Mouse (Mus musculus) ES-Bruce4 (cell line): Measurements from ENCODE around the gene Tmprss9. TPM values are rescaled to one million over a fixed set of nuclear protein-coding genes. Genes with fewer than 3 reads are reported as not detected.

Experiments
- H3K27ac ChIP-seq: 2 replicates; pipeline ENCODE4 v1.5.1; 2012; ENCODE audit warnings: low read length, inconsistent platforms; ENCODE audit not compliant: insufficient read depth
- H3K27me3 ChIP-seq: 2 replicates; pipeline ENCODE4 v1.6.1; 2012; ENCODE audit warnings: mild to moderate bottlenecking, low read length, inconsistent platforms; ENCODE audit not compliant: control insufficient read depth, poor library complexity, insufficient read depth, severe bottlenecking
- H3K36me3 ChIP-seq: 2 replicates; pipeline ENCODE4 v1.6.1; 2012; ENCODE audit warnings: inconsistent platforms, mild to moderate bottlenecking, low read length, moderate library complexity; ENCODE audit not compliant: control insufficient read depth, poor library complexity, insufficient read depth, severe bottlenecking
- H3K4me1 ChIP-seq: one replicate; pipeline ENCODE4 v1.8.1; 2011; ENCODE audit warnings: low read length; ENCODE audit not compliant: control insufficient read depth, insufficient read depth
- H3K4me3 ChIP-seq: 2 replicates; pipeline ENCODE4 v1.5.1; 2011; ENCODE audit warnings: low read depth, mild to moderate bottlenecking, low read length
- H3K9ac ChIP-seq: 2 replicates; pipeline ENCODE4 v1.6.1; 2012; ENCODE audit warnings: low read depth, mild to moderate bottlenecking, inconsistent platforms; ENCODE audit not compliant: poor library complexity, severe bottlenecking
- H3K9me3 ChIP-seq: replicated peaks from 2 replicates; pipeline ENCODE4 v1.6.1; 2012; ENCODE audit warnings: mild to moderate bottlenecking, low read length, inconsistent platforms; ENCODE audit not compliant: control insufficient read depth, poor library complexity, insufficient read depth, severe bottlenecking
- CTCF ChIP-seq: IDR thresholded peaks from one replicate; pipeline ENCODE4 v1.8.1; 2011; ENCODE audit warnings: low read depth, low read length
- EP300 ChIP-seq: IDR thresholded peaks from 2 replicates; pipeline ENCODE4 v1.6.1; 2011; ENCODE audit warnings: low read depth, low read length; ENCODE audit not compliant: insufficient read depth
- POLR2A ChIP-seq: IDR thresholded peaks from one replicate; pipeline ENCODE4 v1.8.1; 2011; ENCODE audit warnings: low read length; ENCODE audit not compliant: insufficient read depth
- polyA plus RNA-seq: library from polyadenylated mRNA; stranded (reverse); fragments of >200 nt; gene quantifications from 2 replicates; pipeline ENCODE4 v1.2.4, GENCODE M21; 2011; ENCODE audit warnings: low read depth; ENCODE audit not compliant: missing spikeins, insufficient read depth, insufficient read length

Gene Tmprss9
- polyA plus RNA-seq, 1 experiment = 0.22 TPM

DNA sequence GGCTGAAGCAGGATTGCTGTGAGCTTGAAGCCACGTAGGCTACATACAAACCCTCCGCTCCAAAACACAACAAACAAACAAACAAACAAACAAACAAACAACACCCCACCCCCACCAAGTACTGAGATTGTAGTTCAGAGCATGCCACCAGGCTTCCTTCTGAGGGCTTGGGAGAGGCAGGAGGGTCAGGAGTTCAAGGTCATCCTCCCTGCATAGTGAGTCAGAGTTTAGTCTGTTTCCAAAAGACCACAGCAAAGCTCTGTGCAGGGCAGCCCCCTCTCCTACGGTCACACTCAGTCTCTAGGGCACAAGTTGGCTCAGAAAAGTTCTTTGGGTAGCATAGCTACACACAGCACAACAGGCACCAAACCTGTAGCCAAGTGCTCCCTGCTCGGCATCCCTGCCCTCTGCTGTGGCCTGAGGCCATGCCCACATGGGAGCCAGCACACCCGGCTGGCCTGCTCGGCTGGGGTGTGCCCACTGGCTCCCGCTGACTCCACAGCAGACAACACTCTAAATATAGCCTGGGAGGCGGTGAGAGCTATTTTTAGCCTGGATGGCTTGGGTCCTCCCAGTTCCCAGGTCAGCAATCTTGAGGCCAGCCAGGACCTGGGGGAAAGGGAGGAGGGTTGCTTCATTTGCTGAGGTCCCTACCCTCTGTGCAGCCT, 68.8 kb downstream of the Tmprss9 start:
- Histone ChIP-seq H3K9ac (0 out of 2 replicates have a peak overlapping the region, but pooled peaks have one; percentile 14), H3K4me3 (0 out of 2 replicates have a peak overlapping the region, but pooled peaks have one; percentile 10), H3K36me3 (no peaks in the 10 kb centered on the region), H3K27me3 (no peaks in the 10 kb centered on the region), H3K9me3 (no peaks in the 10 kb centered on the region), H3K4me1 (peaks cover 26% of the 10 kb centered on the region), H3K27ac (peak overlapping the region; percentile 96)
- TF ChIP-seq CTCF (no peak), POLR2A (no peak)

GRCm38 (mm10) chr10:80940988-80941347, 69.3 kb downstream of the Tmprss9 start:
- no peaks in the 10 kb centered on the region for H3K27me3 ChIP-seq
- H3K27ac ChIP-seq = peak overlapping the region; percentile 96
- no peak for TF ChIP-seq CTCF
- no peak for TF ChIP-seq EP300
- TF ChIP-seq POLR2A = no peak
- no peaks in the 10 kb centered on the region for H3K36me3 ChIP-seq
- no peak overlapping the region for H3K4me3 ChIP-seq
- H3K9me3 ChIP-seq = no peaks in the 10 kb centered on the region
- peaks cover 27% of the 10 kb centered on the region for H3K4me1 ChIP-seq
- H3K9ac ChIP-seq = 0 out of 2 replicates have a peak overlapping the region, but pooled peaks have one; percentile 14

DNA sequence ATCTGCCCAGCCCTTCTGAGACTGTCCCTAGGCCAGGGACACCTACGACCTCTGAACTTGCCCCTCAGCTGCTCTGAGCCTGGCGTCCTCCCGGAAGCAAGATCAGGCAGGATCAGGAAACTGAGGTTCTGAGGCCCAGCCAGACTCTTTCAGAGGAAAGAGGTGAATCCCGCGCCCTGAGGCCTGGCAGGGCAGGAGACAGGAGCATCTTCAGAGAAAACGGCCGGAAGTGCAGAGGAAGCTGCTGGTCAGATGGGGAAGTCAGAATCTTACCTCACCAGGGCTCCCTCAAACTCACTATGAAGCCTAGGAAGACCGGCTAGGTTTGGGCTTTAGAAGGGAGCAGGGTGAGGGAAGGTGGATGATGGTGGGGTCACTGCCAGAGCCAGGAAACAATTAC, 71.3 kb downstream of the Tmprss9 start:
- peaks cover 34% of the 10 kb centered on the region for H3K4me1 ChIP-seq
- no peaks in the 10 kb centered on the region for H3K27me3 ChIP-seq
- no peak overlapping the region for H3K4me3 ChIP-seq
- no peak overlapping the region for H3K9ac ChIP-seq
- TF ChIP-seq CTCF (no peak), POLR2A (no peak), EP300 (no peak)
- no peaks in the 10 kb centered on the region for H3K9me3 ChIP-seq
- no peaks in the 10 kb centered on the region for H3K36me3 ChIP-seq
- 0 out of 2 replicates have a peak overlapping the region, but pooled peaks have one; percentile 15 for H3K27ac ChIP-seq

DNA sequence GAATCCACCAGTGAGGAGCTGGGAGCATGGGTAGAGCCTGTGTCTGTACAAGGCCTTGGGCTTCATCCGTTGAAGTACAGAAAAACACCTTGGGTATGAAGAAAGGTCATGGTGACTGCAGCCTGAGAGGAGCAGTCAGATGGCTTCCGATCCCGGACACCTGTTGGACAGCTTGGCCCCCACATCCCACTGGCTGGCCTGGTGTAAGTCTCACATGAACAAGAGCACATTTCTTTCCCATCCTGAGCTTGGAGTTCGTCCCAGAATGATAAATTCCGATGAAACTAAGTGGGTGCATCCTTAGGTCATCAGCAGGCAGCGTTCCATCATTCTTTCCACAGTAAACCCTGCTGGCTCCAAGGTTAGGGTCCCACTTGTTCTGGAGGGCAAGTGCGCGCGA, 72.1 kb downstream of the Tmprss9 start:
- no peak for TF ChIP-seq POLR2A
- no peak for TF ChIP-seq EP300
- no peak for TF ChIP-seq CTCF
- H3K27me3 ChIP-seq = no peaks in the 10 kb centered on the region
- no peaks in the 10 kb centered on the region for H3K36me3 ChIP-seq
- peaks cover 34% of the 10 kb centered on the region for H3K4me1 ChIP-seq
- H3K27ac ChIP-seq = no peak overlapping the region; the same call in 1 of the 2 replicates
- no peak overlapping the region for H3K4me3 ChIP-seq
- H3K9me3 ChIP-seq = no peaks in the 10 kb centered on the region
- H3K9ac ChIP-seq = no peak overlapping the region

- Histone ChIP-seq H3K36me3 (no peaks in the 10 kb centered on the region), H3K4me3 (no peak overlapping the region), H3K27ac (no peak overlapping the region), H3K9ac (no peak overlapping the region), H3K9me3 (no peaks in the 10 kb centered on the region), H3K4me1 (peaks cover 32% of the 10 kb centered on the region), H3K27me3 (no peaks in the 10 kb centered on the region)
- TF ChIP-seq CTCF = no peak
- TF ChIP-seq POLR2A = no peak
- no peak for TF ChIP-seq EP300
These were observed 72.6 kb downstream of the Tmprss9 start for GRCm38 (mm10) chr10:80944231-80944630.

DNA sequence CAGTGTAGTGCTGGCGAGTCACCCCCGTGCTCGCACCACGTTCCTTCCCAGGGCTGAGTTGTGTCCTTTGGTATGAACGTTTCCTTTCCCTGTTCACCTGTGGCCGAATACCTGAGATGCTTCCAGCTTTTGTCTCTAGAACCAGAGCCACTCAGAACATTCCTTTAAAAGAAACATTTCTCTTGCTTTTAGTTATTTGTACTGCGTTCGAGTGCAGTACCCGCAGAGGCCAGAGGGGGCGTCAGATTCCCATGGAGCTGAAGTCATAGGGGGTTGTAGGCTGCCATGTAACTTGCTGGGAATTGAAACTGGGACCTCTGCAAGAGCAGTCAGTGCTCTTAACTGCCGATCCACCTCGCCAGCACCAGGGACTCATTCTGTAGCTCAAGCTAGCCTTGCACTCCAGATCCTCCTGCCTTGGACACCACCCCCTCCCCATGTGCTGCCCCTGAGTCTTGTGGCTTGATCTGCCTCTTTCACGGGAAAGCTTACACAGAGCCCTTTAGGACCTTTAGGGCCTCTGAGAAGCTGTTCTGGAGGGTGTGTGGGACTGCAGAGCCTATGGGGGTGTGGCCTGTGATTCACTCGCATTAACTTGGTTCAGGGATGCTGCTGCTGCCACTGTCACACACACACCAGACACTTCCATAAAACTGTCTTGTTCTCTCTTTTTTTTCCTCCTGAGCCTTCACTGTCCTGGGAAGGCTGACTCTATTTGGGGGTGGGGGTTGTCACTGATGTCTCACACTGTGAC, 75.2 kb downstream of the Tmprss9 start:
- Histone ChIP-seq H3K4me1 (peaks cover 35% of the 10 kb centered on the region), H3K27ac (peak overlapping the region; percentile 93), H3K9ac (no peak overlapping the region), H3K36me3 (no peaks in the 10 kb centered on the region), H3K4me3 (no peak overlapping the region), H3K27me3 (no peaks in the 10 kb centered on the region), H3K9me3 (no peaks in the 10 kb centered on the region)
- TF ChIP-seq CTCF (no peak), EP300 (no peak), POLR2A (no peak)
